Mouse (Mus musculus) G1E (cell line): ENCODE results near the gene Pik3c2b.

Experiments used
- CTCF ChIP-seq: IDR thresholded peaks from 2 replicates; pipeline ENCODE4 v1.5.1; 2012; ENCODE audit warnings: low read depth, low read length, inconsistent platforms, mixed read lengths
- GATA1 ChIP-seq: IDR thresholded peaks from 2 replicates; pipeline ENCODE4 v1.6.1; 2012; ENCODE audit warnings: borderline replicate concordance, low read length, inconsistent platforms, mixed read lengths
- GATA2 ChIP-seq: IDR thresholded peaks from 2 replicates; pipeline ENCODE4 v1.6.1; 2012; ENCODE audit warnings: low read depth, low read length, inconsistent platforms, borderline replicate concordance
- POLR2AphosphoS5 ChIP-seq: IDR thresholded peaks from 2 replicates; pipeline ENCODE4 v1.6.1; 2012; ENCODE audit warnings: low read depth, low read length, inconsistent platforms; ENCODE audit not compliant: insufficient replicate concordance
- TAL1 ChIP-seq: conservative IDR thresholded peaks from 2 replicates; pipeline ENCODE4 v1.6.1; 2012; ENCODE audit warnings: low read depth, low read length, inconsistent platforms, mixed read lengths

DNA sequence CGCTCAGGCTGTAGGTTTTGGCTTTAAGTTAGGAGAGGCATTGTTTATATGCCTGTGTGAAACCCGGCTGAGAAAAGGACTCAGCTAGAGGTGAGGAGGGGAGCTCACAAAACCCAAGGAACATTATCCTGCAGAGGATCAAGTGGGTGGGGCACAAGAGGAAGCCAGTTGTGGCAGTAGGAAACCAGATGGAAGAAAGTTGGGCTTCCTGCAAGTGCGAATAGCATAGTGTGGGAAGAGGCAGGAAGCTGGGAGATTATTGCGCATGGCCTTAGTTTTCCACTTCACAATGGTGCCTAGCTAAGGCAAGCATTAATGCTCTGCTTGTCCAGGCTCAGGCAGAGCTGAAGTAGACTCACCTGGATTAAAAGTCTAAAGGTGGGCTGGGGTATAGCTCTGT lies 15.2 kb downstream of the Pik3c2b start:
- TF ChIP-seq CTCF = no peak
- TF ChIP-seq POLR2AphosphoS5 = no peak
- TF ChIP-seq GATA2 = no peak
- TF ChIP-seq TAL1 = no peak
- TF ChIP-seq GATA1 = no peak
